Mouse (Mus musculus) heart, postnatal 10 days (tissue): ENCODE results near the gene Olfr836. TPM values are rescaled to one million over a fixed set of nuclear protein-coding genes. Genes with fewer than 3 reads are reported as not detected.
"Not testable (repeated sequence)": the region's sequence is repeated elsewhere in the genome, so short reads cannot be mapped to it uniquely, and the experiment has no call there.

ENCODE experiments used
- DNase-seq, 2 experiments: peaks; one replicate each; pipeline ENCODE4 v3.0.0; 2021
- intact Hi-C: fragments of 180-260 bp; cut with DNase I; formaldehyde crosslinking; loops from one replicate; pipeline ENCODE4 v1.15.1; 2025
- total RNA-seq, 2 experiments: library from RNA; stranded (reverse); gene quantifications; 2 replicates each; pipeline ENCODE4 v1.2.3; 2021

Gene Olfr836
- not detected for total RNA-seq

- DNase-seq, result no peak
- intact Hi-C loops, result no loop called here
These were observed at the start of gene Olfr836 for GRCm38 (mm10) chr9:19120082-19120481. Gene Olfr836, plus strand, starts transcription at chr9:19120382.

- intact Hi-C loops, result no loop called here
- no peak for DNase-seq
These were observed 35.2 kb upstream of the Olfr836 start for GRCm38 (mm10) chr9:19084986-19085385.

- DNase-seq, intact Hi-C loops: not testable (repeated sequence)
These were observed 27.1 kb upstream of the Olfr836 start for GRCm38 (mm10) chr9:19092889-19093753.

- DNase-seq, result no peak
- intact Hi-C loops, result no loop called here
These were observed 22.9 kb upstream of the Olfr836 start for GRCm38 (mm10) chr9:19097286-19097685.

GRCm38 (mm10) chr9:19136017-19136416 lies 15.8 kb downstream of the Olfr836 start, which contains the start of gene Olfr837:
Gene Olfr837, plus strand, starts transcription at chr9:19136317.
- DNase-seq, result no peak
- intact Hi-C loops, result no loop called here

Other genes starting within 250 kb of the Olfr836 start
- not detected for gene Olfr830, start 245.7 kb upstream of the Olfr836 start, total RNA-seq
- gene Olfr832, start 183.3 kb upstream of the Olfr836 start, total RNA-seq, result not detected
- not detected for gene Olfr834, start 132.4 kb upstream of the Olfr836 start, total RNA-seq
- gene Olfr835, start 87.6 kb upstream of the Olfr836 start, total RNA-seq, result not detected
- gene Olfr837, start 15.9 kb downstream of the Olfr836 start, total RNA-seq, result not detected
- not detected for gene Olfr839-ps1, start 56.9 kb downstream of the Olfr836 start, total RNA-seq
- gene Olfr843, start 131.6 kb downstream of the Olfr836 start, total RNA-seq, result not detected
- gene Olfr844, start 196.0 kb downstream of the Olfr836 start, total RNA-seq, result not detected
- not detected for gene Olfr845, start 216.1 kb downstream of the Olfr836 start, total RNA-seq
- gene Olfr846, start 243.6 kb downstream of the Olfr836 start, total RNA-seq, result not detected